1 mouse cellular context compared by ENCODE assay signal in the genomic region with DNA sequence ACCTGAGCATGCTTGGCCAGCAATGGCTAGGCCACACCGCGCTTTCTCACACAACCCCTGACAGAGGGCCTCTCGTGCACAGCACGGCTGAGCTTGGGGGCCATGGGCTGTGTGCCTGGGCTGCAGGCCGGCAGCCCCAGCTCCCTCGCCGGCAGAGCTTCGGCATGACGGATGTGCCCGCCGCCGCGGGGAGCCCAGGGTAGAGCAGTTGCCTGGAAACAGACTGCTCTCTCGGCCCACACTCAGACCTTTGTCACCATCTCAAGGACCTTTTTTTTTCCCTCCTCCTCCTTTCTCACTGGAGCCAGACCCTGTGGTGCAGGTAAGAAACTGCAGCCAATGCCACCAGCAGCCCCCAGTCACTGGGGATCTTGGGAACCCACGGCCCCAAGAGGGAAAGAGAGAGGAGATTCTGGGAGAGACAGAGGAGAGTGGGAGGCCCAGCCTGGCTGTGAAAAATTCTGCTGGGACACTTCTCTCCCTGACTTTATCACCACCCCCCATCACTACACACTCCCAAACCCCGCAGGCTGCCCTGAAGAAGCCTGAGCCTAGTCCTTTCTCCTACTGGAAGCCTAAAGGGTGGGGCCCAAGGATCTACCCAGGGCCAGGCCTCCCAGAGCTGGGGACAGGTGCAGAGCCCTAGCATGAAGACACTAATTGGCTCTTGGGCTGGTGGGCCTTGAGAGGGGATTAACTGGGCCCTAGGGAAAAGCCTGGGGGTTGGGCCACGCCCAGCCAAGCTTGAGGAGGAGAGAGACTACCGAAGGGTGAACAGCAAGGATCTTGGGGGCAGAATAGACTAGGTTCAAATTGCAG.
TF ChIP-seq lines count a peak whose summit lies in the region.

No protein-coding gene starts in this region.

TF ChIP-seq in MEL, 35 proteins besides CTCF, POLR2A, EP300 and RAD21:
- TF ChIP-seq USF1 (IDR thresholded peaks at IDR 0.05; ENCODE audit: low read depth, low read length) (no peak), USF2 (IDR thresholded peaks at IDR 0.05; ENCODE audit: borderline replicate concordance in 1 of 2, insufficient read depth in 1 of 2, low read depth in 1 of 2, low read length in 2 of 2) (no peak), CHD2 (IDR thresholded peaks at IDR 0.05; ENCODE audit: low read length) (no peak), MYC (IDR thresholded peaks at IDR 0.05; ENCODE audit: low read depth, low read length) (no peak)
